In the genomic region with DNA sequence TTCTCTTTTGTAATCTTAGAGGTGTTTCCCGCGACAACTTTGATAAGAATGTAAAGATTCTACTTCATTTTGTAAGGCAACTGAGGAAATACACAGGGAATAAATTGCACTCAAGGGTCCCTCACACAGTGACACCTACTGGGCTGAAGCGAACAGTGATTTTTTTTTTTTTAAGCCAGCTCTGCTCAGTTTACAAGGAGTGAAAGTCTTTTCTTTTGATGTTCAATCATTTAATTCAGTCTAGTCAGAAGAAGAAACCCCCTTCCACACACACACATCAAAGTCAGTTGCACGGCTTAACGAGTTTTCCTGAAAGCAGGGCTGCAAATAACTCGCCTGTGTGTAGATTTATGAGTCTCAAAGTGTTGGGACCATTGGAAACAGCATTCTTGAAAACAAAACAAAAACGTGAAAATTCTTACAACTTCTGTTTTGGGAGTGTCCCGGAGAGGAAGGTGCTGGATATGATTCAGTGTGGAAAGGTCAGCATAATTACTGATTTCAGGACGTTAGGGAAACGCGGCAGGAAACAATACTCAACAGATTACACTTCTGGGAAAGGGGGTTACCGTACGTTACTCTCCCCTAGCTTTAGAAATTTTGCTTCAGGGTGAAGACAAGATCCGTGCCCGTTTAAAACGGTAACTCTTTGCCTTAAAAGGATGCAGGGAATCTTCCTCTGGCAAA, we compare ENCODE assay signal across 8 mouse cellular contexts. TPM values are rescaled to one million over a fixed set of nuclear protein-coding genes. Genes with fewer than 3 reads are reported as not detected.
DNase-seq lines count a peak whose midpoint lies in the region; ATAC-seq and TF ChIP-seq lines count a peak whose summit lies in the region.

Gene Sema3c, plus strand, starts transcription at position 588 of the 687 bp plus-strand sequence.

- TF ChIP-seq POLR2A in spleen, adult 2 months (IDR thresholded peaks at IDR 0.05; ENCODE audit: low read depth, low read length): no peak

- 3% methylated on average over 16 of the region's 16 CpGs for WGBS in spleen, adult 2 months
- 1% methylated on average over 16 of the region's 16 CpGs for WGBS in embryonic facial prominence, embryonic 13.5 days
- WGBS in heart, embryonic 16.5 days: 1% methylated on average over 16 of the region's 16 CpGs

- H3K9me3 ChIP-seq in embryonic facial prominence, embryonic 13.5 days: no peaks in the 10 kb centered on the region
- H3K9me3 ChIP-seq in heart, embryonic 16.5 days (replicated peaks; ENCODE audit: control insufficient read depth, low read length): no peaks in the 10 kb centered on the region

- peak within 1 kb of the TSS; percentile 75 for H3K9ac ChIP-seq in embryonic facial prominence, embryonic 13.5 days
- H3K9ac ChIP-seq in heart, embryonic 16.5 days (ENCODE audit: low read length): peak within 1 kb of the TSS; percentile 69

- H3K27ac ChIP-seq in spleen, adult 2 months (ENCODE audit: insufficient read depth, low read length): no peak within 1 kb of the TSS
- H3K27ac ChIP-seq in embryonic facial prominence, embryonic 13.5 days: peak within 1 kb of the TSS; percentile 77
- H3K27ac ChIP-seq in heart, embryonic 16.5 days (ENCODE audit: low read length): peak within 1 kb of the TSS; percentile 58

- ATAC-seq in embryonic facial prominence, embryonic 13.5 days (ENCODE audit: insufficient number of reproducible peaks, insufficient read depth, low FRiP score, low TSS enrichment, low read depth): no peak
- no peak; the same call in 1 of the 2 replicates for ATAC-seq in heart, embryonic 16.5 days (replicated peaks; ENCODE audit: extremely low read depth, insufficient read depth, low FRiP score)

- H3K4me3 ChIP-seq in spleen, adult 2 months (ENCODE audit: extremely low read depth, insufficient read depth, insufficient read length): peak within 1 kb of the TSS; percentile 31; the same call in 1 of the 2 replicates
- peak within 1 kb of the TSS; percentile 66 for H3K4me3 ChIP-seq in embryonic facial prominence, embryonic 13.5 days
- peak within 1 kb of the TSS; percentile 73 for H3K4me3 ChIP-seq in heart, embryonic 16.5 days (ENCODE audit: low read length)

- H3K36me3 ChIP-seq in spleen, adult 2 months (ENCODE audit: control insufficient read depth, insufficient read depth, low read length): no peaks in the 10 kb centered on the region
- H3K36me3 ChIP-seq in embryonic facial prominence, embryonic 13.5 days: no peaks in the 10 kb centered on the region
- H3K36me3 ChIP-seq in heart, embryonic 16.5 days (ENCODE audit: control insufficient read depth, insufficient read depth): no peaks in the 10 kb centered on the region

- peaks cover 2% of the 10 kb centered on the region for H3K27me3 ChIP-seq in spleen, adult 2 months (ENCODE audit: control insufficient read depth, insufficient read depth, low read length)
- peaks cover 11% of the 10 kb centered on the region; the same call in 1 of the 2 replicates for H3K27me3 ChIP-seq in embryonic facial prominence, embryonic 13.5 days
- H3K27me3 ChIP-seq in heart, embryonic 16.5 days (ENCODE audit: control insufficient read depth, insufficient read depth, low read length): no peaks in the 10 kb centered on the region

- H3K4me1 ChIP-seq in spleen, adult 2 months (ENCODE audit: control insufficient read depth, insufficient read depth, insufficient read length): no peaks in the 10 kb centered on the region
- H3K4me1 ChIP-seq in embryonic facial prominence, embryonic 13.5 days: no peaks in the 10 kb centered on the region
- no peaks in the 10 kb centered on the region; the same call in 1 of the 2 replicates for H3K4me1 ChIP-seq in heart, embryonic 16.5 days (ENCODE audit: control insufficient read depth, insufficient read depth, low read length)

- H3K4me2 ChIP-seq in embryonic facial prominence, embryonic 13.5 days: peak within 1 kb of the TSS; percentile 82
- H3K4me2 ChIP-seq in heart, embryonic 16.5 days (ENCODE audit: low read depth, low read length): peak within 1 kb of the TSS; percentile 90

- TF ChIP-seq CTCF in spleen, adult 2 months (IDR thresholded peaks at IDR 0.05; ENCODE audit: extremely low read depth, insufficient read depth, insufficient read length, insufficient replicate concordance): no peak

- no peak for DNase-seq in spleen, adult 2 months (ENCODE audit: low read depth in 1 of 2, low spot score in 2 of 2)
- DNase-seq in spleen, adult 18-20 months: no peak
- no peak for DNase-seq in left cerebral cortex, adult 8-10 months (ENCODE audit: low spot score in 2 of 2)
- peak; percentile 41 for DNase-seq in mesoderm, embryonic 11.5 days (ENCODE audit: low read depth, low spot score)
- no peak for DNase-seq in c-Kit-positive CD71-positive TER-119-positive erythroid progenitor cells, embryonic 14.5 days (ENCODE audit: low spot score)
- DNase-seq in right cerebral cortex, postnatal 25 days: no peak

RNA-seq across cellular contexts. Expression of gene Sema3c, which starts in this region (rescaled TPM):
- polyA plus RNA-seq in spleen, adult 2 months (2012; rRNA removed): 0.35 and 0.38 TPM in 2 replicates
- 22.1 and 28.7 TPM in 2 replicates for polyA plus RNA-seq in embryonic facial prominence, embryonic 13.5 days (2015; fragmentation: Nextera tagmentation; extraction: Ambion mirVana)
- 9.3 and 10.6 TPM in 2 replicates for polyA plus RNA-seq in heart, embryonic 16.5 days (2015; fragmentation: Nextera tagmentation; extraction: Ambion mirVana)
- total RNA-seq in left cerebral cortex, adult 8-10 months (2022): 10 to 100 TPM; 15.9 to 21.9 (median 19.8) TPM
